Mouse (Mus musculus) erythroblast, embryonic 14.5 days (primary cell): ENCODE results near the gene Syt14.

Source experiments
- GATA1 ChIP-seq: IDR thresholded peaks from 2 replicates; pipeline ENCODE4 v1.6.1; 2012; ENCODE audit warnings: low read length, inconsistent platforms, mixed read lengths
- TAL1 ChIP-seq: IDR thresholded peaks from 3 replicates; pipeline ENCODE4 v1.6.1; 2012; ENCODE audit warnings: low read length, inconsistent platforms, mixed read lengths

DNA sequence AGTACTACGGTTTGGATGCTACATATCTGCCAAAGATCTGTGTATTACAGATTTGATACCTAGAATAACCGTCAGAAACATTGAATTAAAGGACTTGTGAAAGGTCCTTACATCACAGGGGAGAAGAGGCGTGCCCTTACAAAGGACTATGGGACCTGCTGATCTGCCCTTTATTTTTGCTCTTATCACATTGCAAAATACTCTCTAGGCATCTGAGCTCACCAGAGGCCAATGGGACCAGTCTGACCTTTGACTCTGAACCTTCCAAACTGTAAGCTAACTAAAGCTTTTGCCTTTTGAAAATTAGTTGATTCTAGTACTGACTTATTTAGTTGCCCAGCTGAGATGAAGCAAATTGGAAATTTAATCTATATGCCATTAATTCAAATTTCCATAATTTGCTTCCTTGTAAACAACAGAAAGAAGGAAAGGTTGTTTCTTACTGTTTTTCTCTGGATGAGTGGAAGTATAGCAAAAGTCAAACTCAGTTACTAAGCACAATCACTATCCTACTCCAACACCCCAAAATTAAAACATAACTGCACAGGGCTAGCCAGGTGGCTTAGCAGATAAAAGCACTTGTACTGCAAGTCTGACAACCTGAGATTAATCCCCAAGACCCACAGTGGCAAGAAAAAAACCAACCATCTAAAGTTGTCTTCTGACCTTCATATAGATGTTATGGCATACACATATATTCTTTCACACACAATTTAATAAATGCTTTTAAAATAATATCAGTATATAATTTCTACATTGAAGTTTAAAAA, 24.4 kb downstream of the Syt14 start:
- TF ChIP-seq TAL1 (peak; percentile 92), GATA1 (peak; percentile 86)
